Mouse (Mus musculus): ENCODE measurements around the gene Fkbp6.

- TF ChIP-seq POLR2A (IDR thresholded peaks at IDR 0.05; ENCODE audit: low read depth, low read length) (no peak), CTCF (IDR thresholded peaks at IDR 0.05; ENCODE audit: borderline replicate concordance, insufficient read depth, low read length) (no peak)
Observed at GRCm38 (mm10) chr5:135258280-135259150, 91.3 kb downstream of the Fkbp6 start.
